Mouse (Mus musculus) heart, postnatal 0 days (tissue): ENCODE data around the gene BC004004. TPM values are rescaled to one million over a fixed set of nuclear protein-coding genes. Genes with fewer than 3 reads are reported as not detected.

Experiments
- ATAC-seq: fragments of 200-750 bp; cut with Nextera tagmentation; 2 replicates; pipeline ENCODE4 v1.8.0; 2017; ENCODE audit warnings: low read depth, moderate number of reproducible peaks, moderate library complexity; ENCODE audit not compliant: insufficient read depth
- DNase-seq: peaks from one replicate; pipeline ENCODE4 v3.0.0-alpha.2; 2016; ENCODE audit warnings: low spot score
- H3K27ac ChIP-seq: fragments of 300-500 bp; sonication (generic); 2 replicates; pipeline ENCODE4 v1.5.1; 2014; ENCODE audit warnings: low read depth, mild to moderate bottlenecking
- H3K27me3 ChIP-seq: fragments of 300-500 bp; sonication (generic); 2 replicates; pipeline ENCODE4 v1.6.1; 2014; ENCODE audit warnings: low read length, mixed read lengths; ENCODE audit not compliant: control insufficient read depth, insufficient read depth
- H3K36me3 ChIP-seq: fragments of 300-500 bp; sonication (generic); replicated peaks from 2 replicates; pipeline ENCODE4 v1.6.1; 2014; ENCODE audit warnings: low read length, mixed read lengths; ENCODE audit not compliant: control insufficient read depth, insufficient read depth
- H3K4me1 ChIP-seq: fragments of 300-500 bp; sonication (generic); 2 replicates; pipeline ENCODE4 v1.6.1; 2014; ENCODE audit warnings: antibody characterized with exemption; ENCODE audit not compliant: control insufficient read depth, insufficient read depth
- H3K4me2 ChIP-seq: fragments of 300-500 bp; sonication (generic); 2 replicates; pipeline ENCODE4 v1.6.1; 2014; ENCODE audit warnings: low read depth, mild to moderate bottlenecking, low read length, moderate library complexity
- H3K4me3 ChIP-seq: fragments of 300-500 bp; sonication (generic); 2 replicates; pipeline ENCODE4 v1.5.1; 2014; ENCODE audit warnings: low read depth, low read length
- H3K9ac ChIP-seq: fragments of 300-500 bp; sonication (generic); replicated peaks from 2 replicates; pipeline ENCODE4 v1.6.1; 2014; ENCODE audit warnings: low read depth, low read length, mixed read lengths
- H3K9me3 ChIP-seq: fragments of 300-500 bp; sonication (generic); replicated peaks from 2 replicates; pipeline ENCODE4 v1.6.1; 2016; ENCODE audit warnings: low read length; ENCODE audit not compliant: control insufficient read depth
- CTCF ChIP-seq: IDR thresholded peaks from 2 replicates; pipeline ENCODE4 v1.5.1; 2016; ENCODE audit warnings: antibody characterized with exemption, control low read depth, low read depth
- EP300 ChIP-seq: IDR thresholded peaks from 2 replicates; pipeline ENCODE4 v1.6.1; 2016; ENCODE audit warnings: antibody characterized with exemption, low read depth
- WGBS: fragments of 180-500 bp; shearing (Covaris S2); extraction: QIAGEN DNeasy Blood & Tissue Kit; methylation state at CpG from one replicate; pipeline ENCODE4 v1.1.7; 2014; 5-methylcytosine and 5-hydroxymethylcytosine counted together
- polyA plus RNA-seq: library from polyadenylated mRNA; unstranded; fragments of >200 nt; fragmentation: Nextera tagmentation; extraction: Ambion mirVana; gene quantifications from 2 replicates; pipeline ENCODE4 v1.2.1, GENCODE M21; 2015
- total RNA-seq: library from RNA; depleted of rRNA; stranded (reverse); fragments of >200 nt; gene quantifications from 2 replicates; pipeline ENCODE4 v1.2.3, GENCODE M21; 2014; ENCODE audit warnings: low replicate concordance

BC004004 gene
- total and polyA plus RNA-seq, 2 experiments from 2014 or later = 140 to 234 TPM

DNA sequence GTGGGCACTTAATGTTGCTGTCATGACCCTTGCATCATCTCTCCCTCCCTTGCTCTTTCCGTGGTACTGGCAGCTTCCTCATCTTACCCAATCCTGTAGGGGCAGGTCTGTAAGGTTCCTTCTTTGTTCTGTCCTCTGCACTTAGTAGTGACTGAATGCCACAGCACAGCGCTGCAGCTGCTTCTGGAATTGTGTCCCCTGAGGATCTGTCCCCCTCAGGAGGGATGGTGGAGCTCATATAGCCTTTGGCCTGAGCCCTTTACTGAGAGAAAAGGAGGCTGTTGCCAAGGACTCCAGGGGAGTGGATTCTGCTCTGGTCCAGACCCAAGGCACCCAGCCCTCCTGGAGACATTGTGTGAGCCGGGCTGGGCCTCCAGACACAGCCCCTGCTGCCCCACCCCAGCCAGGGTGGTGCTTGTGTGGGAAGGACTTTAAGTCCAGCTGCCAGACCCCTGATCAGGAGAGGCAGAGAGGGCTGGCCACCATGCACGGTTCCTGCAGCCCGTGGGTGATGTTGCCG, 50.2 kb downstream of the BC004004 start:
- no peak for DNase-seq
- Histone ChIP-seq H3K4me2 (no peak overlapping the region), H3K4me1 (no peaks in the 10 kb centered on the region; the same call in 1 of the 2 replicates), H3K9me3 (no peaks in the 10 kb centered on the region), H3K9ac (no peak overlapping the region), H3K4me3 (no peak overlapping the region), H3K36me3 (no peaks in the 10 kb centered on the region), H3K27me3 (peaks cover 19% of the 10 kb centered on the region; the same call in 1 of the 2 replicates), H3K27ac (no peak overlapping the region)
- ATAC-seq = no peak
- TF ChIP-seq EP300 (no peak), CTCF (no peak)
- 45% methylated on average over 6 of the region's 6 CpGs for WGBS

DNA sequence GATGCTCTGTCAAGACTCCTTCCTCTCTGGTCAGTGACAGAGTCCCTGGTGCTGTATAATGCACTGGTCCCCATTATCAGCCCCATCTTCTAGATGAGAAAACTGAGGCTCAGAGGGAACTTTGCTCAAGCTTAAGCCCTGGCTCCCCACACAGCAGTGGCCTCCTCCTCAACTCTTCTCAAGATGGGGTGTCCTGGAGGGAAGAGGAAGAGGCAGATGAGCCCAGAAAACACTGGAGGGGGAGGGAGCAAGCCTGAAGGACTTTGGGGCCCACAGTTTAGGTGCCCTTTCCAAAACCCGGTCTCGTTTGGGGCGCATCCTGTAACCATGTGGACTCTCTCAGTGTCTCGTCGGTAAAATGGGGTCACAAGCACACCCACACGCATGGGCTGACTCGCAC, 50.9 kb downstream of the BC004004 start:
- Histone ChIP-seq H3K4me2 (no peak overlapping the region), H3K4me1 (no peaks in the 10 kb centered on the region; the same call in 1 of the 2 replicates), H3K36me3 (no peaks in the 10 kb centered on the region), H3K9me3 (no peaks in the 10 kb centered on the region), H3K27ac (no peak overlapping the region), H3K4me3 (no peak overlapping the region), H3K27me3 (peaks cover 19% of the 10 kb centered on the region; the same call in 1 of the 2 replicates), H3K9ac (no peak overlapping the region)
- ATAC-seq = no peak
- DNase-seq = no peak
- TF ChIP-seq CTCF = no peak
- TF ChIP-seq EP300 = no peak
- WGBS = 80% methylated on average over 7 of the region's 7 CpGs

DNA sequence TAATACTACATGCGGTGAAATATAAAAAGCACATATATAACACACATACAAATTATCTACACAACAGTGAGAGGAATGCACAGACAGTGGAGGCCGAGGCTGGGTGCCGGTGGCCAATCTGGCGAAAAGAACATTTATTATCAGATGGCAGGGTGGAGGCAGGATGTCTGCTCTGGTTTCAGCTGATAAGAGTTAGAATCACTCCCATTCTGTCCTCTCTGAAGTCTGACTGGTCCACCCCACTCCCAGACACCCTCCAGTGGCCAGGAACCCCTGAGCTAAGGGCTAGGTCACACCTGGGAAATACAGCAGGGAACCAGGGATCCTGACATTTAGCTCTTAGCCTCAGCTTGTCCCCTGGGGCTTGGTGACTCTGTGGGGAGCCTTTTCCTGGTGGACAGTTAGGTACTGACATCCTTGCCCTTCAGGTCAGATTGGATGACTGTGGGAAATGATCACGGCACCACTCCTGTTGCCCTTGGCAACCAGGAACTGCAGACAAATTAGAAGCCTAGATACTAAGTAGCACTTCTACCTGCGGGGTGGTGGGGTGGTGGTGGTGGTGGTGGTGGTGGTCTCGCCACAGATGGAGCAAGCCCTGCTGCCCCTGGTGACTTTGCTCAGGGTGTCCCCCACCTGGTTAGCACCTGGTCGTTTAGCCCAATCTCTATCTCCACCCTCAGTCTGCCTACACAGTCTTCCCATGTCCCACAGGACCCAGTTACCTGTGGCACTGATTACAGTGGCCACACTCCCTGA, 51.5 kb downstream of the BC004004 start:
- H3K4me2 ChIP-seq = no peak overlapping the region
- H3K36me3 ChIP-seq = no peaks in the 10 kb centered on the region
- DNase-seq = no peak
- ATAC-seq = no peak
- H3K27me3 ChIP-seq = peaks cover 19% of the 10 kb centered on the region; the same call in 1 of the 2 replicates
- TF ChIP-seq CTCF (no peak), EP300 (no peak)
- H3K27ac ChIP-seq = no peak overlapping the region
- no peaks in the 10 kb centered on the region for H3K9me3 ChIP-seq
- H3K9ac ChIP-seq = no peak overlapping the region
- H3K4me3 ChIP-seq = no peak overlapping the region
- H3K4me1 ChIP-seq = no peaks in the 10 kb centered on the region; the same call in 1 of the 2 replicates
- 52% methylated on average over 8 of the region's 8 CpGs for WGBS

DNA sequence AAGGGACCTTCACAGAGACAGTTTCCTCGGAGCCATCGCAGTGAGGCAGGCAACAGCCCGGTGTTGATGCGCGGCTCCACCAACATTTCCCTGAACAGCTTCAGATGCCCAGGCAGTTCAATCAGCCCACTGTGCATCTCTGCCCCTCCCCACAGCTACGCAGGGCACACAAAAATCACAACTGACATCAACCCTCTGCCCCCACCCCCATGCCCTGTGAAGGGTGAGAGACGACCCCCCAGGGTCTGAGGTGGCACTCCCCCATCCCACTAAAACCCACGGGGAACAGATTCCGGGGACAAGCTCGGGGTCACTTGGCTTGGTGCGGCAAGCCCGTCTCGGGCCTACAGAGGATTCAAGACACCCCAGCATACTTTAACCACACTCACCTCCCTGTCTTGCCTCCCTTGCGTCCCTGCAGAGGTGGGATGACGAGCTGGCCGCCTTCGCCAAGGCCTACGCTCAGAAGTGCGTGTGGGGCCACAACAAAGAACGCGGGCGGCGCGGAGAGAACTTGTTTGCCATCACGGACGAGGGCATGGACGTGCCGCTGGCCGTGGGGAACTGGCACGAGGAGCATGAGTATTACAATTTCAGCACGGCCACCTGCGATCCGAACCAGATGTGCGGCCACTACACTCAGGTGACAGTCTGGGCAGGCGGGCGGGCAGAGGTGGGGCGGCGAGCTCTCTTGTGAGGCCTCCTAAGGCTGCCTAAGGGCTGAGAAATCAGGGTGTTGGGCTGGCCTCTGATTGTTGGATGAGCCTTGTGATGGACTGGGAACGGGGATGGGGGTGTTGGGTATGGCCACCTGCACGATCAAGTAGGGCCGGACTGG, 53.4 kb downstream of the BC004004 start:
- DNase-seq (no peak), ATAC-seq (no peak)
- Histone ChIP-seq H3K9me3 (no peaks in the 10 kb centered on the region), H3K4me1 (no peaks in the 10 kb centered on the region), H3K27ac (no peak overlapping the region), H3K9ac (no peak overlapping the region), H3K27me3 (peaks cover 23% of the 10 kb centered on the region), H3K4me3 (no peak overlapping the region), H3K36me3 (no peaks in the 10 kb centered on the region), H3K4me2 (no peak overlapping the region)
- 43% methylated on average over 41 of the region's 41 CpGs for WGBS
- no peak for TF ChIP-seq EP300
- TF ChIP-seq CTCF = no peak

DNA sequence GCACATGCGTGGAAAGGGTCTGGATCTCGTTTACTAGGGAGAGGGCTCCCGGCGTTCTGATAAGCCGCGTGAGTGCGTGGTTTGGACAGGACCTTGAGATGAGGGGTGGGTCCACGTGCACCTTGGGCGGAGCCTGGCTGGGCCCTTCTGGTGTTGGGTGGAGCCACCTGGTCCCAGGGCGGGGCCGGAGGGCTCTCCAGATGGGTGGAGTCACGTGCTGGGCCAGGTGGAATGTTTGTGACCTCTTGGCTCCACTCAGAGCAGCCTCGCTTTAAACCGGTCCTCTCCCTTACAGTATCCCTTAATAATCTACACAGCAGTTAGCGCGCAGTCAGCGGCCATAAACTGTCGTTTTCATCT, 54.0 kb downstream of the BC004004 start:
- Histone ChIP-seq H3K36me3 (no peaks in the 10 kb centered on the region), H3K4me2 (no peak overlapping the region), H3K4me1 (no peaks in the 10 kb centered on the region), H3K27ac (no peak overlapping the region), H3K9me3 (no peaks in the 10 kb centered on the region), H3K9ac (no peak overlapping the region), H3K4me3 (no peak overlapping the region), H3K27me3 (peaks cover 29% of the 10 kb centered on the region)
- DNase-seq = no peak
- TF ChIP-seq CTCF = no peak
- no peak for TF ChIP-seq EP300
- 35% methylated on average over 18 of the region's 18 CpGs for WGBS
- no peak for ATAC-seq
